Mouse (Mus musculus): ENCODE results near the gene A030014E15Rik. TPM values are rescaled to one million over a fixed set of nuclear protein-coding genes. Genes with fewer than 3 reads are reported as not detected.
"Not testable (repeated sequence)": the region's sequence is repeated elsewhere in the genome, so short reads cannot be mapped to it uniquely, and the experiment has no call there.

A030014E15Rik gene
- polyA plus RNA-seq, 1 experiment from 2014 or later: not detected

GRCm38 (mm10) chr1:82948601-82949000, 23.9 kb downstream of the A030014E15Rik start:
- H3K4me2 ChIP-seq (ENCODE audit: low read length): no peak overlapping the region
- no peak overlapping the region for H3K4me3 ChIP-seq (replicated peaks; ENCODE audit: low read depth, low read length)
- no peaks in the 10 kb centered on the region for H3K36me3 ChIP-seq (ENCODE audit: insufficient read depth, low read length)
- no peaks in the 10 kb centered on the region for H3K4me1 ChIP-seq (replicated peaks; ENCODE audit: insufficient read depth, low read length)
- TF ChIP-seq CTCF (IDR thresholded peaks at IDR 0.05; ENCODE audit: low read depth): no peak
- WGBS: 81% methylated on average over 2 of the region's 2 CpGs
- no peaks in the 10 kb centered on the region for H3K9me3 ChIP-seq (replicated peaks; ENCODE audit: low read length)
- DNase-seq (ENCODE audit: low spot score) (no peak), ATAC-seq (replicated peaks; ENCODE audit: low FRiP score, low read depth) (no peak)
- H3K9ac ChIP-seq (ENCODE audit: low read depth, low read length): no peak overlapping the region
- H3K27me3 ChIP-seq (ENCODE audit: insufficient read depth, low read length): no peaks in the 10 kb centered on the region
- H3K27ac ChIP-seq: no peak overlapping the region

- H3K9me3 ChIP-seq (replicated peaks; ENCODE audit: low read length); H3K27me3 ChIP-seq (ENCODE audit: insufficient read depth, low read length); H3K4me3 ChIP-seq (replicated peaks; ENCODE audit: low read depth, low read length); H3K27ac ChIP-seq; H3K4me1 ChIP-seq (replicated peaks; ENCODE audit: insufficient read depth, low read length); ATAC-seq (replicated peaks; ENCODE audit: low FRiP score, low read depth); DNase-seq (ENCODE audit: low spot score); H3K9ac ChIP-seq (ENCODE audit: low read depth, low read length); H3K4me2 ChIP-seq (ENCODE audit: low read length); H3K36me3 ChIP-seq (ENCODE audit: insufficient read depth, low read length): not testable (repeated sequence)
Observed at GRCm38 (mm10) chr1:82955913-82956312, 31.2 kb downstream of the A030014E15Rik start, which contains the start of gene Gm7544. TSS of gene Gm7544 (minus strand) at chr1:82956013.

GRCm38 (mm10) chr1:82959870-82960385, 35.2 kb downstream of the A030014E15Rik start, which contains the start of gene Gm47955:
TSS of gene Gm47955 (plus strand) at chr1:82960286.
- Histone ChIP-seq H3K36me3 (ENCODE audit: insufficient read depth, low read length) (no peaks in the 10 kb centered on the region), H3K27ac (no peak within 1 kb of the TSS), H3K27me3 (ENCODE audit: insufficient read depth, low read length) (no peaks in the 10 kb centered on the region), H3K4me2 (ENCODE audit: low read length) (no peak within 1 kb of the TSS), H3K9me3 (replicated peaks; ENCODE audit: low read length) (no peaks in the 10 kb centered on the region), H3K9ac (ENCODE audit: low read depth, low read length) (no peak within 1 kb of the TSS), H3K4me3 (replicated peaks; ENCODE audit: low read depth, low read length) (no peak within 1 kb of the TSS), H3K4me1 (replicated peaks; ENCODE audit: insufficient read depth, low read length) (no peaks in the 10 kb centered on the region)
- DNase-seq (ENCODE audit: low spot score) (peak; percentile 46), ATAC-seq (replicated peaks; ENCODE audit: low FRiP score, low read depth) (peak; percentile 57; the same call in 1 of the 2 replicates)
- TF ChIP-seq CTCF (IDR thresholded peaks at IDR 0.05; ENCODE audit: low read depth): no peak
- 87% methylated on average over 11 of the region's 11 CpGs for WGBS

GRCm38 (mm10) chr1:82966413-82966812, 41.7 kb downstream of the A030014E15Rik start:
- Histone ChIP-seq H3K9me3 (replicated peaks; ENCODE audit: low read length) (no peaks in the 10 kb centered on the region), H3K27ac (no peak overlapping the region), H3K9ac (ENCODE audit: low read depth, low read length) (no peak overlapping the region), H3K36me3 (ENCODE audit: insufficient read depth, low read length) (no peaks in the 10 kb centered on the region), H3K4me3 (replicated peaks; ENCODE audit: low read depth, low read length) (no peak overlapping the region), H3K4me2 (ENCODE audit: low read length) (no peak overlapping the region), H3K27me3 (ENCODE audit: insufficient read depth, low read length) (no peaks in the 10 kb centered on the region), H3K4me1 (replicated peaks; ENCODE audit: insufficient read depth, low read length) (no peaks in the 10 kb centered on the region)
- DNase-seq (ENCODE audit: low spot score) (no peak), ATAC-seq (replicated peaks; ENCODE audit: low FRiP score, low read depth) (no peak)
- no peak for TF ChIP-seq CTCF (IDR thresholded peaks at IDR 0.05; ENCODE audit: low read depth)
- WGBS: 73% methylated on average over 3 of the region's 3 CpGs

GRCm38 (mm10) chr1:82972046-82972445, 47.3 kb downstream of the A030014E15Rik start:
- no peaks in the 10 kb centered on the region for H3K9me3 ChIP-seq (replicated peaks; ENCODE audit: low read length)
- 62% methylated on average over 4 of the region's 4 CpGs for WGBS
- no peak overlapping the region for H3K9ac ChIP-seq (ENCODE audit: low read depth, low read length)
- no peak overlapping the region for H3K4me2 ChIP-seq (ENCODE audit: low read length)
- DNase-seq (ENCODE audit: low spot score): peak; percentile 43
- ATAC-seq (replicated peaks; ENCODE audit: low FRiP score, low read depth): no peak
- peak overlapping the region; percentile 8; the same call in 1 of the 2 replicates for H3K27ac ChIP-seq
- H3K4me3 ChIP-seq (replicated peaks; ENCODE audit: low read depth, low read length): no peak overlapping the region
- H3K27me3 ChIP-seq (ENCODE audit: insufficient read depth, low read length): no peaks in the 10 kb centered on the region
- H3K4me1 ChIP-seq (replicated peaks; ENCODE audit: insufficient read depth, low read length): no peaks in the 10 kb centered on the region
- no peaks in the 10 kb centered on the region for H3K36me3 ChIP-seq (ENCODE audit: insufficient read depth, low read length)
- no peak for TF ChIP-seq CTCF (IDR thresholded peaks at IDR 0.05; ENCODE audit: low read depth)

GRCm38 (mm10) chr1:82973244-82973643, 48.5 kb downstream of the A030014E15Rik start:
- H3K9ac ChIP-seq (ENCODE audit: low read depth, low read length): no peak overlapping the region
- no peaks in the 10 kb centered on the region for H3K4me1 ChIP-seq (replicated peaks; ENCODE audit: insufficient read depth, low read length)
- TF ChIP-seq CTCF (IDR thresholded peaks at IDR 0.05; ENCODE audit: low read depth): peak; percentile 37
- no peaks in the 10 kb centered on the region for H3K9me3 ChIP-seq (replicated peaks; ENCODE audit: low read length)
- no peaks in the 10 kb centered on the region for H3K27me3 ChIP-seq (ENCODE audit: insufficient read depth, low read length)
- H3K36me3 ChIP-seq (ENCODE audit: insufficient read depth, low read length): no peaks in the 10 kb centered on the region
- DNase-seq (ENCODE audit: low spot score) (peak; percentile 15), ATAC-seq (replicated peaks; ENCODE audit: low FRiP score, low read depth) (no peak)
- no peak overlapping the region for H3K27ac ChIP-seq
- H3K4me2 ChIP-seq (ENCODE audit: low read length): no peak overlapping the region
- no peak overlapping the region for H3K4me3 ChIP-seq (replicated peaks; ENCODE audit: low read depth, low read length)
- 71% methylated on average over 1 of the region's 1 CpGs for WGBS

- WGBS: 63% methylated on average over 6 of the region's 6 CpGs
- no peaks in the 10 kb centered on the region for H3K9me3 ChIP-seq (replicated peaks; ENCODE audit: low read length)
- H3K4me1 ChIP-seq (replicated peaks; ENCODE audit: insufficient read depth, low read length): no peaks in the 10 kb centered on the region
- no peak overlapping the region for H3K9ac ChIP-seq (ENCODE audit: low read depth, low read length)
- peak overlapping the region; percentile 13; the same call in 1 of the 2 replicates for H3K27ac ChIP-seq
- no peak overlapping the region for H3K4me2 ChIP-seq (ENCODE audit: low read length)
- no peak for TF ChIP-seq CTCF (IDR thresholded peaks at IDR 0.05; ENCODE audit: low read depth)
- H3K27me3 ChIP-seq (ENCODE audit: insufficient read depth, low read length): no peaks in the 10 kb centered on the region
- ATAC-seq (replicated peaks; ENCODE audit: low FRiP score, low read depth) (no peak), DNase-seq (ENCODE audit: low spot score) (peak; percentile 16)
- H3K36me3 ChIP-seq (ENCODE audit: insufficient read depth, low read length): no peaks in the 10 kb centered on the region
- no peak overlapping the region for H3K4me3 ChIP-seq (replicated peaks; ENCODE audit: low read depth, low read length)
Observed at GRCm38 (mm10) chr1:82973901-82974300, 49.2 kb downstream of the A030014E15Rik start.

Measured in kidney, postnatal 0 days (tissue).